Mouse (Mus musculus): Measurements from ENCODE around the gene Adgrg2. TPM values are rescaled to one million over a fixed set of nuclear protein-coding genes. Genes with fewer than 3 reads are reported as not detected.

Gene Adgrg2
- polyA plus RNA-seq (2011; ENCODE audit: insufficient read depth, insufficient read length, low replicate concordance, missing spikeins), result 0.38 TPM in 1 of 2 replicates, not detected in the other

GRCm38 (mm10) chrX:160390464-160390956 is at the start of gene Adgrg2:
Gene Adgrg2 (plus strand): TSS chrX:160390690.
- no peaks in the 10 kb centered on the region for H3K4me1 ChIP-seq (ENCODE audit: control insufficient read depth, insufficient read depth, low read length)
- TF ChIP-seq POLR2A (IDR thresholded peaks at IDR 0.05; ENCODE audit: borderline replicate concordance, control insufficient read depth, low read depth, low read length), result no peak
- TF ChIP-seq CTCF (IDR thresholded peaks at IDR 0.05; ENCODE audit: control insufficient read depth, insufficient read depth, low read length), result no peak
- 15% methylated on average over 36 of the region's 42 CpGs for WGBS
- H3K27ac ChIP-seq (ENCODE audit: control insufficient read depth, insufficient read depth, low read depth, low read length, poor library complexity), result no peak within 1 kb of the TSS
- no peak within 1 kb of the TSS for H3K4me3 ChIP-seq (replicated peaks; ENCODE audit: control insufficient read depth, low read depth, low read length)

- TF ChIP-seq CTCF (IDR thresholded peaks at IDR 0.05; ENCODE audit: control insufficient read depth, insufficient read depth, low read length) (no peak), POLR2A (IDR thresholded peaks at IDR 0.05; ENCODE audit: borderline replicate concordance, control insufficient read depth, low read depth, low read length) (no peak)
- Histone ChIP-seq H3K4me3 (replicated peaks; ENCODE audit: control insufficient read depth, low read depth, low read length) (no peak overlapping the region), H3K27ac (ENCODE audit: control insufficient read depth, insufficient read depth, low read depth, low read length, poor library complexity) (no peak overlapping the region), H3K4me1 (ENCODE audit: control insufficient read depth, insufficient read depth, low read length) (no peaks in the 10 kb centered on the region)
- 74% methylated on average over 7 of the region's 7 CpGs for WGBS
Measured at GRCm38 (mm10) chrX:160350995-160351394, 39.5 kb upstream of the Adgrg2 start.

GRCm38 (mm10) chrX:160351967-160352677 is 38.4 kb upstream of the Adgrg2 start:
- no peak overlapping the region for H3K4me3 ChIP-seq (replicated peaks; ENCODE audit: control insufficient read depth, low read depth, low read length)
- WGBS, result 54% methylated on average over 1 of the region's 1 CpGs
- H3K4me1 ChIP-seq (ENCODE audit: control insufficient read depth, insufficient read depth, low read length), result no peaks in the 10 kb centered on the region
- TF ChIP-seq CTCF (IDR thresholded peaks at IDR 0.05; ENCODE audit: control insufficient read depth, insufficient read depth, low read length), result no peak
- TF ChIP-seq POLR2A (IDR thresholded peaks at IDR 0.05; ENCODE audit: borderline replicate concordance, control insufficient read depth, low read depth, low read length), result no peak
- H3K27ac ChIP-seq (ENCODE audit: control insufficient read depth, insufficient read depth, low read depth, low read length, poor library complexity), result no peak overlapping the region

- TF ChIP-seq POLR2A (IDR thresholded peaks at IDR 0.05; ENCODE audit: borderline replicate concordance, control insufficient read depth, low read depth, low read length) (no peak), CTCF (IDR thresholded peaks at IDR 0.05; ENCODE audit: control insufficient read depth, insufficient read depth, low read length) (no peak)
- WGBS, result 44% methylated on average over 6 of the region's 6 CpGs
- H3K27ac ChIP-seq (ENCODE audit: control insufficient read depth, insufficient read depth, low read depth, low read length, poor library complexity), result no peak overlapping the region
- no peaks in the 10 kb centered on the region for H3K4me1 ChIP-seq (ENCODE audit: control insufficient read depth, insufficient read depth, low read length)
- H3K4me3 ChIP-seq (replicated peaks; ENCODE audit: control insufficient read depth, low read depth, low read length), result no peak overlapping the region
Measured at GRCm38 (mm10) chrX:160384748-160385501, 5.6 kb upstream of the Adgrg2 start.

- TF ChIP-seq POLR2A (IDR thresholded peaks at IDR 0.05; ENCODE audit: borderline replicate concordance, control insufficient read depth, low read depth, low read length) (no peak), CTCF (IDR thresholded peaks at IDR 0.05; ENCODE audit: control insufficient read depth, insufficient read depth, low read length) (no peak)
- no peak overlapping the region for H3K27ac ChIP-seq (ENCODE audit: control insufficient read depth, insufficient read depth, low read depth, low read length, poor library complexity)
- no peak overlapping the region for H3K4me3 ChIP-seq (replicated peaks; ENCODE audit: control insufficient read depth, low read depth, low read length)
- no peaks in the 10 kb centered on the region for H3K4me1 ChIP-seq (ENCODE audit: control insufficient read depth, insufficient read depth, low read length)
- 63% methylated on average over 1 of the region's 1 CpGs for WGBS
Measured at GRCm38 (mm10) chrX:160385502-160385772, 5.1 kb upstream of the Adgrg2 start.

- TF ChIP-seq CTCF (IDR thresholded peaks at IDR 0.05; ENCODE audit: control insufficient read depth, insufficient read depth, low read length), result no peak
- TF ChIP-seq POLR2A (IDR thresholded peaks at IDR 0.05; ENCODE audit: borderline replicate concordance, control insufficient read depth, low read depth, low read length), result no peak
- Histone ChIP-seq H3K27ac (ENCODE audit: control insufficient read depth, insufficient read depth, low read depth, low read length, poor library complexity) (no peak overlapping the region), H3K4me1 (ENCODE audit: control insufficient read depth, insufficient read depth, low read length) (no peaks in the 10 kb centered on the region), H3K4me3 (replicated peaks; ENCODE audit: control insufficient read depth, low read depth, low read length) (no peak overlapping the region)
- WGBS, result 80% methylated on average over 4 of the region's 4 CpGs
Measured at GRCm38 (mm10) chrX:160412930-160413453, 22.5 kb downstream of the Adgrg2 start.

- Histone ChIP-seq H3K4me3 (replicated peaks; ENCODE audit: control insufficient read depth, low read depth, low read length) (no peak overlapping the region), H3K4me1 (ENCODE audit: control insufficient read depth, insufficient read depth, low read length) (no peaks in the 10 kb centered on the region), H3K27ac (ENCODE audit: control insufficient read depth, insufficient read depth, low read depth, low read length, poor library complexity) (no peak overlapping the region)
- TF ChIP-seq POLR2A (IDR thresholded peaks at IDR 0.05; ENCODE audit: borderline replicate concordance, control insufficient read depth, low read depth, low read length), result no peak
- no peak for TF ChIP-seq CTCF (IDR thresholded peaks at IDR 0.05; ENCODE audit: control insufficient read depth, insufficient read depth, low read length)
- WGBS, result 79% methylated on average over 7 of the region's 7 CpGs
Measured at GRCm38 (mm10) chrX:160413881-160414395, 23.4 kb downstream of the Adgrg2 start.

- 74% methylated on average over 7 of the region's 7 CpGs for WGBS
- Histone ChIP-seq H3K4me3 (replicated peaks; ENCODE audit: control insufficient read depth, low read depth, low read length) (no peak overlapping the region), H3K27ac (ENCODE audit: control insufficient read depth, insufficient read depth, low read depth, low read length, poor library complexity) (no peak overlapping the region), H3K4me1 (ENCODE audit: control insufficient read depth, insufficient read depth, low read length) (no peaks in the 10 kb centered on the region)
- TF ChIP-seq CTCF (IDR thresholded peaks at IDR 0.05; ENCODE audit: control insufficient read depth, insufficient read depth, low read length), result no peak
- TF ChIP-seq POLR2A (IDR thresholded peaks at IDR 0.05; ENCODE audit: borderline replicate concordance, control insufficient read depth, low read depth, low read length), result no peak
Measured at GRCm38 (mm10) chrX:160418397-160418796, 27.9 kb downstream of the Adgrg2 start.

Measured in bone marrow, adult 2 months (tissue).